Mouse (Mus musculus): Measurements from ENCODE around the gene Mark2. TPM values are rescaled to one million over a fixed set of nuclear protein-coding genes. Genes with fewer than 3 reads are reported as not detected.
A peak's percentile ranks its signal among the peaks of the same experiment; 100 is the strongest.

Gene Mark2
- polyA plus RNA-seq, 1 experiment from 2014 or later: 47.4 TPM

GRCm38 (mm10) chr19:7314976-7315586, 26.6 kb downstream of the Mark2 start:
- 91% methylated on average over 8 of the region's 8 CpGs for WGBS
- H3K4me2 ChIP-seq (replicated peaks; ENCODE audit: low read depth, low read length): no peak overlapping the region
- DNase-seq (ENCODE audit: low spot score): no peak
- no peaks in the 10 kb centered on the region for H3K27me3 ChIP-seq (ENCODE audit: control insufficient read depth, insufficient read depth, low read length)
- H3K9ac ChIP-seq (ENCODE audit: low read depth, low read length): no peak overlapping the region
- no peak overlapping the region for H3K27ac ChIP-seq (ENCODE audit: low read depth, low read length)
- ATAC-seq (ENCODE audit: low FRiP score): no peak
- no peaks in the 10 kb centered on the region for H3K36me3 ChIP-seq (ENCODE audit: control insufficient read depth, insufficient read depth, low read length)
- H3K9me3 ChIP-seq (ENCODE audit: control insufficient read depth, low read length): no peaks in the 10 kb centered on the region
- H3K4me3 ChIP-seq (ENCODE audit: low read depth, low read length): no peak overlapping the region
- H3K4me1 ChIP-seq (replicated peaks; ENCODE audit: control insufficient read depth, insufficient read depth, low read length): peaks cover 6% of the 10 kb centered on the region

GRCm38 (mm10) chr19:7313660-7314059, 28.0 kb downstream of the Mark2 start:
- no peak for ATAC-seq (ENCODE audit: low FRiP score)
- no peak for DNase-seq (ENCODE audit: low spot score)
- H3K4me2 ChIP-seq (replicated peaks; ENCODE audit: low read depth, low read length): no peak overlapping the region
- no peak overlapping the region for H3K4me3 ChIP-seq (ENCODE audit: low read depth, low read length)
- no peaks in the 10 kb centered on the region for H3K27me3 ChIP-seq (ENCODE audit: control insufficient read depth, insufficient read depth, low read length)
- H3K36me3 ChIP-seq (ENCODE audit: control insufficient read depth, insufficient read depth, low read length): no peaks in the 10 kb centered on the region
- H3K9ac ChIP-seq (ENCODE audit: low read depth, low read length): no peak overlapping the region
- no peaks in the 10 kb centered on the region for H3K9me3 ChIP-seq (ENCODE audit: control insufficient read depth, low read length)
- H3K4me1 ChIP-seq (replicated peaks; ENCODE audit: control insufficient read depth, insufficient read depth, low read length): peaks cover 6% of the 10 kb centered on the region
- 91% methylated on average over 2 of the region's 2 CpGs for WGBS
- no peak overlapping the region for H3K27ac ChIP-seq (ENCODE audit: low read depth, low read length)

DNA sequence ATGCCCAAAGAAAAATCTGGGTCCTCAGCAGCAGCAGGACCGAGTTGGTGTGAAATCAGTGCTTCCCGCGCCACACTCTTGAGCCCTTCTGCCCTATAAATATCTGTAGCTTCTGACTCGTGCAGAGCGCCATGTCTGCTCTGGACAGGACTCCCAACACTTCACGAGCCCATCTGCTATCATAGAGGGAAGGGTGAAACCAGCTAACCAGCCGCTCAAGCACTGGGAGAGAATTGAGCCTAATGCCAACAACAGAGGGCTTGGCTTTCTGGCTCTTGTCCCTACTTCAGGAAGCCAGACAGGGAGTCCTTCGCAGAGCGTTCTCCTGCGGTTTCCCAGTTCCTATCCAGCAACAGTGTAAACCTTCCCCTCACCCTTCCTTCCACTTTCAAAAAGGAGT, 30.4 kb downstream of the Mark2 start:
- WGBS: 52% methylated on average over 10 of the region's 10 CpGs
- ATAC-seq (ENCODE audit: low FRiP score) (no peak), DNase-seq (ENCODE audit: low spot score) (peak; percentile 5)
- Histone ChIP-seq H3K9ac (ENCODE audit: low read depth, low read length) (no peak overlapping the region), H3K4me2 (replicated peaks; ENCODE audit: low read depth, low read length) (no peak overlapping the region), H3K4me3 (ENCODE audit: low read depth, low read length) (no peak overlapping the region), H3K4me1 (replicated peaks; ENCODE audit: control insufficient read depth, insufficient read depth, low read length) (peaks cover 11% of the 10 kb centered on the region), H3K27ac (ENCODE audit: low read depth, low read length) (no peak overlapping the region), H3K36me3 (ENCODE audit: control insufficient read depth, insufficient read depth, low read length) (no peaks in the 10 kb centered on the region), H3K9me3 (ENCODE audit: control insufficient read depth, low read length) (no peaks in the 10 kb centered on the region), H3K27me3 (ENCODE audit: control insufficient read depth, insufficient read depth, low read length) (no peaks in the 10 kb centered on the region)

DNA sequence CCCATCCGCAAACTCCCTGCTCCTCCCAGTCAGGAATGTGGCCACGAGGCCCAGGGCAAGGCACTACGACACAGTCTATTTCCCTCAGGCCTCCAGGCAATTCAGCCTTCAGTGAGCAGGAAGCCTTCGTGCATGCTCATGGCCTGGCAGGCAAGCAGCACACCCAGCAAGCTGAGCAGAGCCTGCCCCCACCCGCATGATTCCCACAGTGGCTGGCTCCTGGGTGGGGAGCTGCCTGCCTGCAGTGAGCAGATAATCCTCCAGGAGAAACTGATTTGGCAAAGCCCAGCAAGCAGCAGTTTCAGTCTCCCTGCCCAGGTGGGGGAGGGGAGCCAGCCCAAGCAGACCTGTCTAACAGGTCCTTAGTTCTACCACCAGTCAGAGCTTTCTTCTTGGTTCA, 31.0 kb downstream of the Mark2 start:
- H3K27ac ChIP-seq (ENCODE audit: low read depth, low read length): no peak overlapping the region
- no peaks in the 10 kb centered on the region for H3K27me3 ChIP-seq (ENCODE audit: control insufficient read depth, insufficient read depth, low read length)
- H3K9me3 ChIP-seq (ENCODE audit: control insufficient read depth, low read length): no peaks in the 10 kb centered on the region
- 27% methylated on average over 5 of the region's 5 CpGs for WGBS
- no peaks in the 10 kb centered on the region for H3K36me3 ChIP-seq (ENCODE audit: control insufficient read depth, insufficient read depth, low read length)
- peak; percentile 41 for DNase-seq (ENCODE audit: low spot score)
- no peak overlapping the region for H3K4me2 ChIP-seq (replicated peaks; ENCODE audit: low read depth, low read length)
- H3K4me3 ChIP-seq (ENCODE audit: low read depth, low read length): no peak overlapping the region
- H3K4me1 ChIP-seq (replicated peaks; ENCODE audit: control insufficient read depth, insufficient read depth, low read length): peaks cover 11% of the 10 kb centered on the region
- no peak for ATAC-seq (ENCODE audit: low FRiP score)
- no peak overlapping the region for H3K9ac ChIP-seq (ENCODE audit: low read depth, low read length)

GRCm38 (mm10) chr19:7309738-7310330, 31.8 kb downstream of the Mark2 start:
- peaks cover 11% of the 10 kb centered on the region for H3K4me1 ChIP-seq (replicated peaks; ENCODE audit: control insufficient read depth, insufficient read depth, low read length)

DNA sequence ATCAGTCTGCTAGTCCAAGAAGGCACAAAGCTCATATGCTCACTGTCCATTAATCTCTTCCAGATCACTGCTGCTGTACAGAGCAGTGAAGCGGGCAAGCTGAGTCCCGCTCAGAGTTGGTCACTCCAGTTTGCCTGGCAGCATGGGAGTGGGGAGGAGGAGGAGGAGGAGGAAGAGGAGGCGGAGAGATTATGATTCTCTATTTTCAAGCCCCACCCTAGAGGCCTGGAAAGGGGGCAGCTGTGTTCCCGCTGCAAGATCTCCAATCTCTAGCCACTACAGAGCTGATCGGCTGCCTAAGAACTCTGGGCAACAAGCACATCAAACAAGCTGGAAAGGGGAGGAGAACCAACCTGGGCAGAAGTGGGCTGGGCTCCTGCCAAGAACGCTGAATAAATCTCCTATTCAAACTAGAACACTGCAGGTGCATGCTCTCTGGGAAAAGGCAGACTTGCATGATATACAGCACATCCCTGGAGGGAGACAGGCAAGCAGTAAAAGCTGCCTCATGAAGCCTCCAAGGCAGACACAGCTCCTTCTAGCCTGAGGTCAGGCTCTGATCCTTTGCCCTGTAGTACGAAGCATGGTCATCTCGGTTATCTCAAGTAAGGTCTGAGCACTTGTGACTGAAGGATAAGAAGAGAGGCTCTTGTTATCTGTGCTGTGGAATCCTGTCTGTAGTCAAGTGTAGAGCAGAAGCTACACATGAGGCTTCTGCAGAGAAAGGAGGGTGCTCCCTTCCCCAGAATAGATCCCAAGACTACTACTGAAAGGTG, 33.5 kb downstream of the Mark2 start:
- no peak overlapping the region for H3K9ac ChIP-seq (ENCODE audit: low read depth, low read length)
- no peak overlapping the region for H3K27ac ChIP-seq (ENCODE audit: low read depth, low read length)
- H3K27me3 ChIP-seq (ENCODE audit: control insufficient read depth, insufficient read depth, low read length): no peaks in the 10 kb centered on the region
- peak; percentile 18 for DNase-seq (ENCODE audit: low spot score)
- no peaks in the 10 kb centered on the region for H3K9me3 ChIP-seq (ENCODE audit: control insufficient read depth, low read length)
- H3K4me3 ChIP-seq (ENCODE audit: low read depth, low read length): no peak overlapping the region
- no peaks in the 10 kb centered on the region for H3K36me3 ChIP-seq (ENCODE audit: control insufficient read depth, insufficient read depth, low read length)
- ATAC-seq (ENCODE audit: low FRiP score): no peak
- H3K4me2 ChIP-seq (replicated peaks; ENCODE audit: low read depth, low read length): no peak overlapping the region
- WGBS: 55% methylated on average over 8 of the region's 8 CpGs
- H3K4me1 ChIP-seq (replicated peaks; ENCODE audit: control insufficient read depth, insufficient read depth, low read length): peaks cover 11% of the 10 kb centered on the region

More at GRCm38 (mm10) chr19:7309738-7310330, 31.8 kb downstream of the Mark2 start:
- Histone ChIP-seq H3K36me3 (ENCODE audit: control insufficient read depth, insufficient read depth, low read length) (no peaks in the 10 kb centered on the region), H3K27me3 (ENCODE audit: control insufficient read depth, insufficient read depth, low read length) (no peaks in the 10 kb centered on the region), H3K4me3 (ENCODE audit: low read depth, low read length) (no peak overlapping the region), H3K4me2 (replicated peaks; ENCODE audit: low read depth, low read length) (no peak overlapping the region), H3K9me3 (ENCODE audit: control insufficient read depth, low read length) (no peaks in the 10 kb centered on the region), H3K9ac (ENCODE audit: low read depth, low read length) (no peak overlapping the region), H3K27ac (ENCODE audit: low read depth, low read length) (no peak overlapping the region; the same call in 1 of the 2 replicates)
- WGBS: 73% methylated on average over 2 of the region's 2 CpGs
- DNase-seq (ENCODE audit: low spot score) (no peak), ATAC-seq (ENCODE audit: low FRiP score) (no peak)

DNA sequence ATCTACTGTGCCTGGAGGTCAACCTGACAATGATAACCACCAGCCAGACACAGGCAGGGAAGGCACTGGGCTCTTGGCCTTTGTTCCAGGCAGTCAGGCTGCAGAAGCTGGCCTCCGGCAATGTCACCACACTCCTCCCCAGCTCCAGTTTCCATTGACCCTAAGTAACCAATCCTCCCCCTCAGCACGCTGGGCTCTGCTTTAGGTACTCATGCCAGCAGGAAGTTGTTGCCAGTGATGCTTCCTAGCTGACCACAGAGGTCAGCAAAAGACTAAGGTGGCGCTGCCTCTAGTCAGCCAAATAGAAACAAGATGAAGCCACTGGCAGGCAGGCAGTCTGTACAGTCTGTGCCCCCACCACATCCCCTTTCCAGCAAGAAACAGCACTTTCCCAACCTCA, 34.7 kb downstream of the Mark2 start:
- ATAC-seq (ENCODE audit: low FRiP score): no peak
- Histone ChIP-seq H3K4me2 (replicated peaks; ENCODE audit: low read depth, low read length) (no peak overlapping the region), H3K9ac (ENCODE audit: low read depth, low read length) (no peak overlapping the region), H3K27me3 (ENCODE audit: control insufficient read depth, insufficient read depth, low read length) (no peaks in the 10 kb centered on the region), H3K27ac (ENCODE audit: low read depth, low read length) (no peak overlapping the region), H3K36me3 (ENCODE audit: control insufficient read depth, insufficient read depth, low read length) (no peaks in the 10 kb centered on the region), H3K4me3 (ENCODE audit: low read depth, low read length) (no peak overlapping the region), H3K4me1 (replicated peaks; ENCODE audit: control insufficient read depth, insufficient read depth, low read length) (peaks cover 11% of the 10 kb centered on the region), H3K9me3 (ENCODE audit: control insufficient read depth, low read length) (no peaks in the 10 kb centered on the region)
- WGBS: 65% methylated on average over 3 of the region's 3 CpGs
- DNase-seq (ENCODE audit: low spot score): no peak

DNA sequence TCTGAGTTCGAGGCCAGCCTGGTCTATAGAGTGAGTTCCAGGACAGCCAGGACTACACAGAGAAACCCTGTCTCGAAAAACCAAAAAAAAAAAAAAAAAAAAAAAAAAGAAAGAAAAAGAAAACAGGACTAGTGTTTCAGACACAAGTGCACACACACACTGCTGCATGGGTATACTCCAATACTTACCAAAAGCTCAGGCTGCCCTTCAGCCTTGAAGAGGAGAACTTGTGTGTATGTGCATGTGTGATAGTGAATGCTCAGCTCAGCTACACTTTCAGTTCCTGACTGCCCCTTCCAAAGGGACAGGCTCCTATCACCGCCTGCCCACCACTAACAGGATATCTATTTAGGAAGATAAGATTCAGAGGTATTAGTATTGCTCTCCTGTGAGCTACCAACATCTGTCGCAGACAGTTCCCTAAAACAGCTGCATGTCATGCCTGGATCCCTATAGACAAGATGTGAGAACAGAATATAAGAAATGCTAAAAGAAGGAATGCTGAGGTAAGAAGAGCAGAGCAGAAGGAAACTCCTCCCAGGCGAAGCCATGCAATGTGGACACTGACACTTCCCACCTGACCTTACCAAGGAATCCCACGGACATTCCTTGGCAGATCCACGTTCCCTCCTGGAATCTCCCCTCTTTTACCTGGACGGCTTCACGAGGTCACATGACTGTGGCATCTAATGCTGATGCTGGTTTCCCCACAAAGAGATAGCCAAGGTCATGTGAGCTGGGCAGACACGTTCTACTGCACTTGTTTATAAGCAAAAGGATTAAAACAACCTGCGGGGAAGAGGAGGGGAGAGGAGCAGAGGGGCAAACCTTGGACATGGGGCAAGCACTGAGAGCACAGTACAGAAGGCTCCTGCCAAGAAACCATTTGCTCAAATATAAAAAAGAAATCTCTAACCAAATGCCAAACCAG, 36.0 kb downstream of the Mark2 start:
- Histone ChIP-seq H3K4me1 (replicated peaks; ENCODE audit: control insufficient read depth, insufficient read depth, low read length) (peaks cover 6% of the 10 kb centered on the region), H3K27ac (ENCODE audit: low read depth, low read length) (no peak overlapping the region), H3K4me2 (replicated peaks; ENCODE audit: low read depth, low read length) (no peak overlapping the region), H3K27me3 (ENCODE audit: control insufficient read depth, insufficient read depth, low read length) (no peaks in the 10 kb centered on the region), H3K9ac (ENCODE audit: low read depth, low read length) (no peak overlapping the region), H3K9me3 (ENCODE audit: control insufficient read depth, low read length) (no peaks in the 10 kb centered on the region), H3K36me3 (ENCODE audit: control insufficient read depth, insufficient read depth, low read length) (no peaks in the 10 kb centered on the region), H3K4me3 (ENCODE audit: low read depth, low read length) (no peak overlapping the region)
- ATAC-seq (ENCODE audit: low FRiP score) (no peak), DNase-seq (ENCODE audit: low spot score) (no peak)
- WGBS: 87% methylated on average over 10 of the region's 11 CpGs
